Mouse (Mus musculus) heart, adult 2 months (tissue): ENCODE measurements around the gene Gm20388.

Source experiments
- CTCF ChIP-seq: fragments of 200-600 bp; IDR thresholded peaks from 2 replicates; pipeline ENCODE4 v1.8.1; 2022; ENCODE audit warnings: antibody characterized with exemption, mild to moderate bottlenecking, moderate library complexity
- EP300 ChIP-seq: fragments of 200-500 bp; IDR thresholded peaks from 2 replicates; pipeline ENCODE4 v1.6.1; 2011; ENCODE audit warnings: low read depth, low read length, control low read depth; ENCODE audit not compliant: insufficient read depth
- POLR2A ChIP-seq: fragments of 200-500 bp; IDR thresholded peaks from 2 replicates; pipeline ENCODE4 v1.6.1; 2011; ENCODE audit warnings: mild to moderate bottlenecking, low read depth, low read length, control low read depth; ENCODE audit not compliant: insufficient read depth

GRCm38 (mm10) chr8:121909663-121910062 is 1999.0 kb downstream of the Gm20388 start:
- TF ChIP-seq CTCF (peak; percentile 78), POLR2A (no peak), EP300 (no peak)
